15 mouse cellular contexts compared by ENCODE assay signal in genomic region chr7:93982103-93982502, GRCm38 (mm10).
DNase-seq lines count a peak whose midpoint lies in the region; ATAC-seq lines count a peak whose summit lies in the region.
"Had no signal": no experiment of that assay in that cellular context is flagged by ENCODE, and none has a peak within 500 bp of the region (broad histone marks: within the 10 kb centered on the region; RNA-seq: fewer than 3 reads in every experiment).

No protein-coding gene starts in this region.

- ATAC-seq in frontal cortex, adult (ENCODE audit: low TSS enrichment): peak; percentile 62
- ATAC-seq: activated CD4-positive, CD25-positive, alpha-beta regulatory T cell, adult 4 months; forebrain, embryonic 16.5 days; Patski had no signal

- DNase-seq in frontal cortex, postnatal 14 days (ENCODE audit: low spot score in 2 of 2): no peak
- DNase-seq in layer of hippocampus, adult 9-11 months: peak; percentile 14
- DNase-seq in layer of hippocampus, adult 11-12 months (ENCODE audit: low spot score): no peak
- peak; percentile 1 for DNase-seq in right cerebral cortex, adult 18-20 months
- no peak for DNase-seq in right cerebral cortex, postnatal 25 days
- no peak for DNase-seq in kidney, adult 8-10 months
- DNase-seq: adrenal gland, postnatal 14 days; cerebellum, adult 18-20 months; cerebellum, adult 9-11 months; cerebellum, postnatal 36 days; gastrocnemius, postnatal 14 days had no signal

Comparison
In these comparisons a context has a peak if more than half of its experiments do, and no peak if none do; other contexts are left out.
1. DNase-seq: peak in layer of hippocampus, adult 9-11 months (single experiment) and right cerebral cortex, adult 18-20 months (single experiment); none in frontal cortex, postnatal 14 days (0 of 2), layer of hippocampus, adult 11-12 months (single experiment), right cerebral cortex, postnatal 25 days (single experiment) and kidney, adult 8-10 months (0 of 2).